Comparison of ENCODE assay signal across 10 mouse cellular contexts in the genomic region with DNA sequence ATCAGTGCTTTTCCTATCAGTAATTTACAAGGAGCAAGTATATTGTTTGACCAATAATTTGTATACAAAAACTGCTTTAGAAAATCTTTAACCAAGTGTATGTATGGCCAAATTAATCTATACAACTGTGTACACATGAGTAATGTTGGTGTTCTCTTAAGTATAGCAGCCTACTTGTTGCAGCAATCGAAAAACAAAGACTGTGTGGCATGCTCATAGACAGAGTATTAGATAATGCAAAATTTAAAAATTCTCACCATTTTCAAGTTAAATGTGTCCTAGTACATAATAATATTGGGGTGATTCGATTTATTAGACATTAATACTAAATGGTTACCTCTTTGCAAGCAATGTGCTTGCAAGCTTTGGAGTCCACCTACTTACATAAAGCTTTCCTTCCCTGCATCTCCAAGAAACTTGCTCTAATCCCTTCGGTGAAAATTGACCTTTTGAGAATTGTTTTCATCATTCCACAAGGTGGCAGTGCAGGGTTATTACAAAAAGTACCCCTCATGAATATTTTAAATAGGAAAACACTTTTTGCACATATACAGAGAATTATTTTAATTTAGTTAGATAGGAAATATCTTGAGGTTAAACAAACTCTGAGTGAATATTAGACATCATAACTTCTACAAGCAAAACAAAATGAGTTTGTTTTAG.
DNase-seq lines count a peak whose midpoint lies in the region; ATAC-seq and TF ChIP-seq lines count a peak whose summit lies in the region.
"Had no signal": no experiment of that assay in that cellular context is flagged by ENCODE, and none has a peak within 500 bp of the region (broad histone marks: within the 10 kb centered on the region; RNA-seq: fewer than 3 reads in every experiment).

No protein-coding gene starts in this region.

- peak; percentile 52 for DNase-seq in kidney, postnatal 0 days (ENCODE audit: low spot score)
- DNase-seq in kidney, postnatal 36 days, result no peak
- DNase-seq in 416B (ENCODE audit: low read depth) (peak; percentile 33), ES-CJ7 (ENCODE audit: low read depth, low spot score) (peak; percentile 13)
- peak; percentile 49 for DNase-seq in embryonic facial prominence, embryonic 14.5 days (ENCODE audit: low spot score)
- no peak for DNase-seq in c-Kit-positive CD71-positive TER-119-positive erythroid progenitor cells, embryonic 14.5 days (ENCODE audit: low spot score)
- DNase-seq in lung, postnatal 10 days, result no peak
- no peak for DNase-seq in heart, postnatal 36 days
- DNase-seq: cerebellum, adult 11-12 months; heart, adult 11 months had no signal

- no peaks in the 10 kb centered on the region for H3K4me1 ChIP-seq in kidney, postnatal 0 days (replicated peaks; ENCODE audit: insufficient read depth, low read length)
- no peaks in the 10 kb centered on the region for H3K4me1 ChIP-seq in embryonic facial prominence, embryonic 14.5 days (ENCODE audit: control insufficient read depth, insufficient read depth, low read length)

- no peaks in the 10 kb centered on the region for H3K9me3 ChIP-seq in kidney, postnatal 0 days (replicated peaks; ENCODE audit: low read length)
- no peaks in the 10 kb centered on the region for H3K9me3 ChIP-seq in embryonic facial prominence, embryonic 14.5 days (ENCODE audit: control insufficient read depth, low read length)

- no peaks in the 10 kb centered on the region for H3K27me3 ChIP-seq in kidney, postnatal 0 days (ENCODE audit: insufficient read depth, low read length)
- H3K27me3 ChIP-seq in embryonic facial prominence, embryonic 14.5 days (replicated peaks; ENCODE audit: control insufficient read depth, insufficient read depth, low read length), result no peaks in the 10 kb centered on the region

- H3K4me2 ChIP-seq in kidney, postnatal 0 days (ENCODE audit: low read length), result no peak overlapping the region
- no peak overlapping the region for H3K4me2 ChIP-seq in embryonic facial prominence, embryonic 14.5 days (ENCODE audit: low read depth, low read length)

- intact Hi-C loops in heart, postnatal 36 days (cut with DNase I), result no loop called here

- no peak overlapping the region for H3K9ac ChIP-seq in kidney, postnatal 0 days (ENCODE audit: low read depth, low read length)
- H3K9ac ChIP-seq in embryonic facial prominence, embryonic 14.5 days (ENCODE audit: low read depth, low read length), result no peak overlapping the region

- no peak for ATAC-seq in kidney, postnatal 0 days (replicated peaks; ENCODE audit: low FRiP score, low read depth)
- ATAC-seq in embryonic facial prominence, embryonic 14.5 days (ENCODE audit: low read depth), result no peak

- H3K36me3 ChIP-seq in kidney, postnatal 0 days (ENCODE audit: insufficient read depth, low read length), result no peaks in the 10 kb centered on the region
- no peaks in the 10 kb centered on the region for H3K36me3 ChIP-seq in embryonic facial prominence, embryonic 14.5 days (ENCODE audit: control insufficient read depth, insufficient read depth, low read length)

- no peak overlapping the region for H3K27ac ChIP-seq in kidney, postnatal 0 days
- no peak overlapping the region for H3K27ac ChIP-seq in embryonic facial prominence, embryonic 14.5 days (replicated peaks; ENCODE audit: low read depth, low read length)

- 31% methylated on average over 3 of the region's 3 CpGs for WGBS in kidney, postnatal 0 days
- 30% methylated on average over 3 of the region's 3 CpGs for WGBS in embryonic facial prominence, embryonic 14.5 days

- H3K4me3 ChIP-seq in kidney, postnatal 0 days (replicated peaks; ENCODE audit: low read depth, low read length), result no peak overlapping the region
- H3K4me3 ChIP-seq in embryonic facial prominence, embryonic 14.5 days (ENCODE audit: low read depth, low read length), result no peak overlapping the region

- peak; percentile 68 for TF ChIP-seq CTCF in kidney, postnatal 0 days (IDR thresholded peaks at IDR 0.05; ENCODE audit: low read depth)

Comparison
In these comparisons a context has a peak if more than half of its experiments do, and no peak if none do; other contexts are left out.
1. DNase-seq: peak in kidney, postnatal 0 days (single experiment), 416B (single experiment), ES-CJ7 (single experiment) and embryonic facial prominence, embryonic 14.5 days (single experiment); none in kidney, postnatal 36 days (0 of 2), c-Kit-positive CD71-positive TER-119-positive erythroid progenitor cells, embryonic 14.5 days (single experiment), lung, postnatal 10 days (single experiment) and heart, postnatal 36 days (0 of 2).